10 mouse cellular contexts compared by ENCODE assay signal in the genomic region with DNA sequence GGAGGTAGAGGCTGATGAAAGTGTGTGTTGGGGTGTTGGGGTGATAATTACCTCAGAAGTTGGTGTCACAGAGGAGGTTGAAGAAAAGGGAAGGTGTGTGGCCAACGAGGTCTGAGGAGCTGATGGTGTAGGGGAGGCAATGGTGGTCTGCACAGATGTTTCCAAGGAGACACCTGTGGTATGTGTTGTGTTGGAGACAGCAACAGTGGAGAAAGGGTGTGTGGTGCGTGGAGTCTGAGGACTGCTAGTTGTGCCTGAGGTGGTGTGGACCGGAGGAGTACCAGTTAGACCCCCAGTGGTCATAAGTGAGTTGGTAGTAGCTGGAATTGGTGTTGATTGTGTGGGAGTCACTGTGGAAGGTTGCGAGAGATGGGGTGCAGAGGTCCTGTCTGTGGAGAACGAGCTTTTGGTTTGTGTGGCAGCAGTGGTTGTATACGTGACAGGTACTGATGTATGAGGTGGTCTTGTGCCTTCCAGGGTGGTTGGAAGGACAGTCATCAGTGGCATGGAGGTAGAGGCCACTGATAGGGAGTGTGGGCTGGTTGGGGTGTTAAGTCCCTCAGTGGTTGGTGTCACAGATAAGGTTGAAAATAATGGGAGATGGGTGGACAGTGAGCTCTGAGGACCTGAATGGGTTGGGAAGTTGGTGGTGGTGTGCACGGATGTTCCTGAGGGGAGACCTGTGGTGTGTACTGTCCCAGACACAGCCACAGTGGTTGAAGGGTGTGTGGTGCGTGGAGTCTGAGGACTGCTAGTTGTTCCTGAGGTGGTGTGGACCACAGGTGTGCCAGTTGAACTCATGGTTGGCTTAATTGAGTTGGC. TPM values are rescaled to one million over a fixed set of nuclear protein-coding genes. Genes with fewer than 3 reads are reported as not detected.
DNase-seq lines count a peak whose midpoint lies in the region; ATAC-seq lines count a peak whose summit lies in the region.
"Not testable (repeated sequence)": the region's sequence is repeated elsewhere in the genome, so short reads cannot be mapped to it uniquely, and the experiment has no call there.
"Had no signal": no experiment of that assay in that cellular context is flagged by ENCODE, and none has a peak within 500 bp of the region (broad histone marks: within the 10 kb centered on the region; RNA-seq: fewer than 3 reads in every experiment).

No protein-coding gene starts in this region.

- not testable (repeated sequence) for H3K9me3 ChIP-seq in embryonic facial prominence, embryonic 14.5 days (ENCODE audit: control insufficient read depth, low read length); hindbrain, embryonic 12.5 days (replicated peaks); kidney, embryonic 14.5 days (ENCODE audit: control insufficient read depth, low read length); liver, embryonic 13.5 days (replicated peaks); midbrain, embryonic 11.5 days (ENCODE audit: control insufficient read depth, low read length); neural tube, embryonic 14.5 days (ENCODE audit: control insufficient read depth, low read length)

- not testable (repeated sequence) for H3K4me3 ChIP-seq in embryonic facial prominence, embryonic 14.5 days (ENCODE audit: low read depth, low read length); hindbrain, embryonic 12.5 days; kidney, embryonic 14.5 days (ENCODE audit: low read length); liver, embryonic 13.5 days (replicated peaks); midbrain, embryonic 11.5 days (ENCODE audit: low read depth, low read length); neural tube, embryonic 14.5 days (ENCODE audit: low read depth, low read length)

- DNase-seq in A20 (ENCODE audit: low read depth, low spot score): peak; percentile 23
- DNase-seq in embryonic facial prominence, embryonic 14.5 days (ENCODE audit: low spot score); liver, embryonic 13.5 days; midbrain, embryonic 11.5 days (ENCODE audit: low spot score, missing footprints): not testable (repeated sequence)

- WGBS in embryonic facial prominence, embryonic 14.5 days: 93% methylated on average over 6 of the region's 8 CpGs
- WGBS in hindbrain, embryonic 12.5 days: 93% methylated on average over 6 of the region's 8 CpGs
- 92% methylated on average over 5 of the region's 8 CpGs for WGBS in kidney, embryonic 14.5 days
- WGBS in liver, embryonic 13.5 days (ENCODE audit: insufficient replicate concordance): 85% methylated on average over 6 of the region's 8 CpGs
- WGBS in midbrain, embryonic 11.5 days: 94% methylated on average over 5 of the region's 8 CpGs
- 95% methylated on average over 5 of the region's 8 CpGs for WGBS in neural tube, embryonic 14.5 days

- not testable (repeated sequence) for H3K4me2 ChIP-seq in embryonic facial prominence, embryonic 14.5 days (ENCODE audit: low read depth, low read length); hindbrain, embryonic 12.5 days (replicated peaks); kidney, embryonic 14.5 days (replicated peaks; ENCODE audit: low read depth, low read length); liver, embryonic 13.5 days; midbrain, embryonic 11.5 days; neural tube, embryonic 14.5 days (ENCODE audit: low read depth, low read length)

- H3K27ac ChIP-seq in embryonic facial prominence, embryonic 14.5 days (replicated peaks; ENCODE audit: low read depth, low read length); hindbrain, embryonic 12.5 days; kidney, embryonic 14.5 days (ENCODE audit: low read depth, low read length); liver, embryonic 13.5 days; midbrain, embryonic 11.5 days (ENCODE audit: low read depth, low read length); neural tube, embryonic 14.5 days (ENCODE audit: low read depth, low read length): not testable (repeated sequence)

- peaks cover 12% of the 10 kb centered on the region for H3K36me3 ChIP-seq in embryonic facial prominence, embryonic 14.5 days (ENCODE audit: control insufficient read depth, insufficient read depth, low read length)
- peaks cover 15% of the 10 kb centered on the region for H3K36me3 ChIP-seq in hindbrain, embryonic 12.5 days
- not testable (repeated sequence) for H3K36me3 ChIP-seq in kidney, embryonic 14.5 days (ENCODE audit: control insufficient read depth, insufficient read depth, low read length); midbrain, embryonic 11.5 days (ENCODE audit: control insufficient read depth, insufficient read depth, low read length)
- H3K36me3 ChIP-seq in liver, embryonic 13.5 days: peaks cover 23% of the 10 kb centered on the region
- peaks cover 10% of the 10 kb centered on the region; the same call in 1 of the 2 replicates for H3K36me3 ChIP-seq in neural tube, embryonic 14.5 days (ENCODE audit: control insufficient read depth, insufficient read depth, low read length)

- not testable (repeated sequence) for H3K27me3 ChIP-seq in embryonic facial prominence, embryonic 14.5 days (replicated peaks; ENCODE audit: control insufficient read depth, insufficient read depth, low read length); hindbrain, embryonic 12.5 days; kidney, embryonic 14.5 days (ENCODE audit: control insufficient read depth, insufficient read depth, low read length); liver, embryonic 13.5 days; midbrain, embryonic 11.5 days (ENCODE audit: control insufficient read depth, insufficient read depth, low read length); neural tube, embryonic 14.5 days (ENCODE audit: control insufficient read depth, insufficient read depth, low read length)

- H3K9ac ChIP-seq in embryonic facial prominence, embryonic 14.5 days (ENCODE audit: low read depth, low read length); hindbrain, embryonic 12.5 days; kidney, embryonic 14.5 days (ENCODE audit: low read depth, low read length); liver, embryonic 13.5 days; midbrain, embryonic 11.5 days (ENCODE audit: low read length); neural tube, embryonic 14.5 days (replicated peaks; ENCODE audit: low read depth, low read length): not testable (repeated sequence)

- peak; percentile 67 for ATAC-seq in embryonic facial prominence, embryonic 14.5 days (ENCODE audit: low read depth)
- ATAC-seq in frontal cortex, adult (ENCODE audit: low TSS enrichment): peak; percentile 31; the same call in 1 of the 2 replicates
- peak; percentile 67 for ATAC-seq in hindbrain, embryonic 12.5 days (ENCODE audit: low FRiP score)
- peak; percentile 68 for ATAC-seq in kidney, embryonic 14.5 days (ENCODE audit: low FRiP score, low TSS enrichment)
- ATAC-seq in liver, embryonic 13.5 days (ENCODE audit: low read depth): peak; percentile 50
- peak; percentile 68 for ATAC-seq in midbrain, embryonic 11.5 days (ENCODE audit: low FRiP score)
- peak; percentile 77 for ATAC-seq in neural tube, embryonic 14.5 days (ENCODE audit: low read depth)

- H3K4me1 ChIP-seq in embryonic facial prominence, embryonic 14.5 days (ENCODE audit: control insufficient read depth, insufficient read depth, low read length); hindbrain, embryonic 12.5 days; kidney, embryonic 14.5 days (ENCODE audit: control insufficient read depth, insufficient read depth, low read length); liver, embryonic 13.5 days (replicated peaks); midbrain, embryonic 11.5 days (ENCODE audit: control insufficient read depth, insufficient read depth, low read length); neural tube, embryonic 14.5 days (ENCODE audit: control insufficient read depth, insufficient read depth, low read length): not testable (repeated sequence)

RNA-seq across cellular contexts. Expression of gene Muc6, which starts 16.4 kb away (rescaled TPM):
- 0.17 and 0.19 TPM in 2 replicates for polyA plus RNA-seq in embryonic facial prominence, embryonic 14.5 days (2014; fragmentation: Nextera tagmentation; extraction: Ambion mirVana)
- polyA plus RNA-seq in hindbrain, embryonic 12.5 days (2016; fragmentation: Nextera tagmentation; extraction: Ambion mirVana): 0.17 and 0.30 TPM in 2 replicates
- 0.09 and 0.31 TPM in 2 replicates for polyA plus RNA-seq in kidney, embryonic 14.5 days (2014; fragmentation: Nextera tagmentation; extraction: Ambion mirVana)
- 1.1 and 1.7 TPM in 2 replicates for polyA plus RNA-seq in liver, embryonic 13.5 days (2015; fragmentation: Nextera tagmentation; extraction: Ambion mirVana)
- polyA plus RNA-seq in midbrain, embryonic 11.5 days (2014; fragmentation: Nextera tagmentation; extraction: Ambion mirVana): 0.08 TPM in 2 replicates
- 0.27 and 0.29 TPM in 2 replicates for polyA plus RNA-seq in neural tube, embryonic 14.5 days (2014; fragmentation: Nextera tagmentation; extraction: Ambion mirVana)
- polyA plus RNA-seq: G1E; heart, adult 2 months had no signal

RNA-seq across cellular contexts. Expression of gene Muc2, which starts 51.4 kb away (rescaled TPM):
- 0.68 and 1.3 TPM in 2 replicates for polyA plus RNA-seq in embryonic facial prominence, embryonic 14.5 days (2014; fragmentation: Nextera tagmentation; extraction: Ambion mirVana)
- 0.19 and 0.79 TPM in 2 replicates for polyA plus RNA-seq in hindbrain, embryonic 12.5 days (2016; fragmentation: Nextera tagmentation; extraction: Ambion mirVana)
- 0.14 and 0.61 TPM in 2 replicates for polyA plus RNA-seq in kidney, embryonic 14.5 days (2014; fragmentation: Nextera tagmentation; extraction: Ambion mirVana)
- 0.03 and 0.05 TPM in 2 replicates for polyA plus RNA-seq in liver, embryonic 13.5 days (2015; fragmentation: Nextera tagmentation; extraction: Ambion mirVana)
- not detected in 2 replicates for polyA plus RNA-seq in midbrain, embryonic 11.5 days (2014; fragmentation: Nextera tagmentation; extraction: Ambion mirVana)
- 0.45 and 0.86 TPM in 2 replicates for polyA plus RNA-seq in neural tube, embryonic 14.5 days (2014; fragmentation: Nextera tagmentation; extraction: Ambion mirVana)
- polyA plus RNA-seq: G1E had no signal
